Mouse (Mus musculus): ENCODE measurements around the gene Neu1. TPM values are rescaled to one million over a fixed set of nuclear protein-coding genes. Genes with fewer than 3 reads are reported as not detected.

The Neu1 gene
- polyA plus RNA-seq (2015; fragmentation: Nextera tagmentation; extraction: Ambion mirVana) = 12.8 and 14.9 TPM in 2 replicates

DNA sequence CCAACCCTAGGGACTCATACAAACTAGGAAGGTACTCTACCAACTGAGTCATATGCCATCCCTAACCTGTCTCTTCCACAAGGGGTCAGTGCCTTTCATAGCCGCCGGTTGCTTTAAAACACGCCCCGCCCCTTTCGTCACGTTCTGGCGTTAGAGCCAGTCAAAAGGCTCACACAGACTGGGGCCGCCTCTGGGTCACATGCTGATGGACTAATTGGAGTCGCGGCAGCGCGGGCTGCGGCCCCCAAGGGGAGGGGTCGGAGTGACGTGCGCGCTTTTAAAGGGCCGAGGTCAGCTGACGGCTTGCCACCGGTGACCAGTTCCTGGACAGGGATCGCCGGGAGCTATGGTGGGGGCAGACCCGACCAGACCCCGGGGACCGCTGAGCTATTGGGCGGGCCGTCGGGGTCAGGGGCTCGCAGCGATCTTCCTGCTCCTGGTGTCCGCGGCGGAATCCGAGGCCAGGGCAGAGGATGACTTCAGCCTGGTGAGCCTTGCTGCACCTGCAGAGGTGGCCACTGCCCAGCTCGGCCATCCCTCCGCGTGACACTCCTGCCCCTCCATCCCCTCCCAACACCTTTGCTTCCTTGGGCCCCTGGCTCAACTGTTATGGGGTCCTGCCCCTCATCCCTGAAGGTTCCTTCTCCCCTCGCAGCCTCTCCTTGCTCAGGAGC lies at the start of gene Neu1:
Neu1 (plus strand) TSS at position 193 of the 674 bp plus-strand sequence.

DNA sequence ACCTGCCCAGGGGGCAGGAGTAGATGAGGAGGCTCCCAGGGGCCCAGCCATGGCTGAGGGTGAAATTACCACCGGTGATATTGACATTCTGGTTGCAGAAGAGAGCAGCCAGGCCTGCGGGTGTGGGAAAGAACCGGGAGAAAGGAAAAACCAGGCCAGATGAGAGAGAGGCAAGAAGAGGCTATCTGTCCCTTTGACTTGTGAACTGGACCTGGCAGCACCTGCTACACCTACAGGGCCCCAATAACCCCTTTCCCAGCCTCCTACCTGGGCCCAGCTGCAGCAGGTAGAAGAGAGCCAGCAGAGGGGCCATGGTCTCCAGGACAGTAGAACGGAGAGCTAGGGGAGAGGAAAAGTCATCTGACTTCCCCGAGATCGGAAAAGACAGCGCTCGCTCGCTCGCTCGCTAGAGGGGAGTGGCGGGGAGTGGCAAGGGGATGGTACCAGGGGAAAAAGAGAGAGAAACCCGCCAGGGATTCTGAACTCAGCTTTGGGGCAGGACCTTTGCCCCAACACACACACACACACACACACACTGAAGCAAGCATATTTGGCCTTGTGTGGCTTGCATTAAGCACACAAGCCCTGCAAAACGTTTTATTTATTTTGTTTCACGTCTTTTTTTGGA lies 49.3 kb upstream of the Neu1 start, which contains the start of gene Gm20547:
Gm20547 (minus strand) TSS at position 360 of the 628 bp plus-strand sequence.

GRCm38 (mm10) chr17:34898160-34898586 lies 32.9 kb upstream of the Neu1 start, which contains the start of the genes C2 and Ehmt2:
Gene C2 (minus strand): TSS chr17:34898265.
Gene Ehmt2 (plus strand): TSS chr17:34898469.

GRCm38 (mm10) chr17:34913930-34914665 lies 17.0 kb upstream of the Neu1 start, which contains the start of gene Slc44a4:
Gene Slc44a4 (plus strand): TSS chr17:34914466.

DNA sequence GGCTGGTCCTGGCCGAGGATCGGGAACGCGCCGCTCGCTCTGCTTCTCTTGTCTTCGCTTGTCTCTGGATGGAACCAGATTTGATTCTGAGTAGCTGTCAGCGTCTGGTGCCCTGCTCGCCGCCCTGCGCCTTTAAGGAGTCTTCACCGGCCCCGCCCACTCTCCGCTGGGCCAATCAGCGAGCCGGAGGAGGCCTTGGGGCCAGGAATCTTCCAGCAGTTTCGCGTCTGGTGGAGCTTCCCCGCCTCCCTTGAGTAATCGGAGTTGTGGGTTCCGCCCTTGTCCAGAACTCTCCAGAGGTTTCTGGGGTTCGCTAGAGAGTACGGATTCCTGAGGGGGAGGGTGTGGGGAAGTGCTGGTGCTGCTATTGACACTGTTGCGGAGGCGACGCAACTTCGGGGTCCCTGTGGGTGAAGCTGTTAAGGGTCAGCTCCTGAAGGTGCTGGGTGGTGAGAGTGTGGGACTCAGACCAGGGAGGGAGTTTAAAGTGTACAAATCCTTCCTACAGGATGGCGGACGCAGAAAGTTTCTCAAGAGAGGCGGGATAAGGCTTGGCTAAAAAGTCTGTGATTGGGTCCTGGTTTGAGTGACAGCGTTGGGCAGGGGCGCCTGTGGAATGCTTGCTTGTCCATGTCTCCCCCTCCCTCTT lies 28.2 kb downstream of the Neu1 start, which contains the start of gene Hspa1b:
Hspa1b (minus strand) TSS at position 109 of the 649 bp plus-strand sequence.

GRCm38 (mm10) chr17:34969822-34970221 lies 38.8 kb downstream of the Neu1 start, which contains the start of gene Gm20481:
Gene Gm20481 (plus strand): TSS chr17:34969912.

GRCm38 (mm10) chr17:34972069-34972749 lies 41.2 kb downstream of the Neu1 start, which contains the start of the genes Hspa1a and Hspa1l:
Gene Hspa1a (minus strand): TSS chr17:34972156.
Gene Hspa1l (plus strand): TSS chr17:34972703.

DNA sequence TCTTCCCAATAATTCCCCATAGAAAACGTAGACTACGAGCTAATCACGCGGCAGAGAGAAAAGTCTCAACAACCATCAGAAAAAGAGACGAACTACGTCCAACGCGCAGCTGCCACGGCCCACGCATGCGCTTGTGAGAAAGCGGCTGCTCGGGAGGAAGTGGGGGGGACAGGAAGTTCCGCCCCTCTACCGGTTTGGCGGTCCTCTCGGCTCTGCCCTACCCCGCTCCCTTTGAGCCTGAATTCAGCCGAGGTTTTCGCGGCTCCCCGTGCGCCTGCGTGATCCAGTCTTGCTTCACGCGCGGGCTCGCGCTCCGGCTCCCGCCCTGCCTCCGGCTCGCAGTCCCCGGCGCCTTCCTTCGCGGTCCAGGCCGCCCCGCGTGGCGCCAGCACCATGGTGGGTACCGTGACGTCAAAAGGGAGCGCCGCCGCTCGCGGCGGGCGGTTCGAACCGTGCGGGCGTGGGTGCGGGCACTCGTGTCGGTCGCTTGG lies 50.7 kb downstream of the Neu1 start, which contains the start of gene Lsm2:
Lsm2 (plus strand) TSS at position 173 of the 491 bp plus-strand sequence.

Other genes with a start within 250 kb of the Neu1 start
- 0.82 and 3.6 TPM in 2 replicates for gene C4b, start 187.4 kb upstream of the Neu1 start, polyA plus RNA-seq (2015; fragmentation: Nextera tagmentation; extraction: Ambion mirVana)
- gene Cyp21a1, start 126.7 kb upstream of the Neu1 start, polyA plus RNA-seq (2015; fragmentation: Nextera tagmentation; extraction: Ambion mirVana) = not detected in 2 replicates
- 11.6 and 15.6 TPM in 2 replicates for gene Stk19, start 94.3 kb upstream of the Neu1 start, polyA plus RNA-seq (2015; fragmentation: Nextera tagmentation; extraction: Ambion mirVana)
- gene Dxo, start 94.2 kb upstream of the Neu1 start, polyA plus RNA-seq (2015; fragmentation: Nextera tagmentation; extraction: Ambion mirVana) = 21.0 and 22.2 TPM in 2 replicates
- 15.7 and 16.8 TPM in 2 replicates for gene Skiv2l, start 81.0 kb upstream of the Neu1 start, polyA plus RNA-seq (2015; fragmentation: Nextera tagmentation; extraction: Ambion mirVana)
- 33.1 and 42.1 TPM in 2 replicates for gene Nelfe, start 80.9 kb upstream of the Neu1 start, polyA plus RNA-seq (2015; fragmentation: Nextera tagmentation; extraction: Ambion mirVana)
- 4.1 and 6.3 TPM in 2 replicates for gene Cfb, start 68.7 kb upstream of the Neu1 start, polyA plus RNA-seq (2015; fragmentation: Nextera tagmentation; extraction: Ambion mirVana)
- gene Zbtb12, start 51.8 kb upstream of the Neu1 start, polyA plus RNA-seq (2015; fragmentation: Nextera tagmentation; extraction: Ambion mirVana) = 0.87 and 0.99 TPM in 2 replicates
- gene Gm20547, start 49.2 kb upstream of the Neu1 start, polyA plus RNA-seq (2015; fragmentation: Nextera tagmentation; extraction: Ambion mirVana) = not detected in 2 replicates
- gene C2, start 33.0 kb upstream of the Neu1 start, polyA plus RNA-seq (2015; fragmentation: Nextera tagmentation; extraction: Ambion mirVana) = 5.1 and 9.4 TPM in 2 replicates
- 26.7 and 27.6 TPM in 2 replicates for gene Ehmt2, start 32.8 kb upstream of the Neu1 start, polyA plus RNA-seq (2015; fragmentation: Nextera tagmentation; extraction: Ambion mirVana)
- gene Slc44a4, start 16.8 kb upstream of the Neu1 start, polyA plus RNA-seq (2015; fragmentation: Nextera tagmentation; extraction: Ambion mirVana) = not detected in 2 replicates
- gene Hspa1b, start 28.0 kb downstream of the Neu1 start, polyA plus RNA-seq (2015; fragmentation: Nextera tagmentation; extraction: Ambion mirVana) = 0.12 and 0.27 TPM in 2 replicates
- gene Gm20481, start 38.7 kb downstream of the Neu1 start, polyA plus RNA-seq (2015; fragmentation: Nextera tagmentation; extraction: Ambion mirVana) = 0.32 TPM in 1 of 2 replicates, not detected in the other
- gene Hspa1a, start 40.9 kb downstream of the Neu1 start, polyA plus RNA-seq (2015; fragmentation: Nextera tagmentation; extraction: Ambion mirVana) = 2.5 and 3.8 TPM in 2 replicates
- gene Hspa1l, start 41.5 kb downstream of the Neu1 start, polyA plus RNA-seq (2015; fragmentation: Nextera tagmentation; extraction: Ambion mirVana) = 2.7 and 2.8 TPM in 2 replicates
- 54.1 and 55.4 TPM in 2 replicates for gene Lsm2, start 50.6 kb downstream of the Neu1 start, polyA plus RNA-seq (2015; fragmentation: Nextera tagmentation; extraction: Ambion mirVana)
- gene Vars, start 69.7 kb downstream of the Neu1 start, polyA plus RNA-seq (2015; fragmentation: Nextera tagmentation; extraction: Ambion mirVana) = 27.6 and 32.6 TPM in 2 replicates
- gene Vwa7, start 85.3 kb downstream of the Neu1 start, polyA plus RNA-seq (2015; fragmentation: Nextera tagmentation; extraction: Ambion mirVana) = 0.46 and 0.53 TPM in 2 replicates
- 10.6 and 11.5 TPM in 2 replicates for gene Sapcd1, start 96.8 kb downstream of the Neu1 start, polyA plus RNA-seq (2015; fragmentation: Nextera tagmentation; extraction: Ambion mirVana)
- gene Msh5, start 115.5 kb downstream of the Neu1 start, polyA plus RNA-seq (2015; fragmentation: Nextera tagmentation; extraction: Ambion mirVana) = 2.2 and 3.5 TPM in 2 replicates
- gene Clic1, start 118.7 kb downstream of the Neu1 start, polyA plus RNA-seq (2015; fragmentation: Nextera tagmentation; extraction: Ambion mirVana) = 115 and 138 TPM in 2 replicates
- gene Ddah2, start 127.8 kb downstream of the Neu1 start, polyA plus RNA-seq (2015; fragmentation: Nextera tagmentation; extraction: Ambion mirVana) = 144 and 157 TPM in 2 replicates
- gene Ly6g6c, start 134.1 kb downstream of the Neu1 start, polyA plus RNA-seq (2015; fragmentation: Nextera tagmentation; extraction: Ambion mirVana) = 11.3 TPM in 1 of 2 replicates, not detected in the other
- 0.08 and 0.30 TPM in 2 replicates for gene Mpig6b, start 134.9 kb downstream of the Neu1 start, polyA plus RNA-seq (2015; fragmentation: Nextera tagmentation; extraction: Ambion mirVana)
- gene Ly6g6e, start 145.6 kb downstream of the Neu1 start, polyA plus RNA-seq (2015; fragmentation: Nextera tagmentation; extraction: Ambion mirVana) = 2.1 TPM in 1 of 2 replicates, not detected in the other
- gene Ly6g6d, start 146.8 kb downstream of the Neu1 start, polyA plus RNA-seq (2015; fragmentation: Nextera tagmentation; extraction: Ambion mirVana) = 0.49 and 1.2 TPM in 2 replicates
- 0.11 and 0.29 TPM in 2 replicates for gene Ly6g6f, start 154.4 kb downstream of the Neu1 start, polyA plus RNA-seq (2015; fragmentation: Nextera tagmentation; extraction: Ambion mirVana)
- gene Abhd16a, start 158.0 kb downstream of the Neu1 start, polyA plus RNA-seq (2015; fragmentation: Nextera tagmentation; extraction: Ambion mirVana) = 87.8 and 89.8 TPM in 2 replicates
- 0.38 TPM in 1 of 2 replicates, not detected in the other for gene Ly6g5c, start 177.0 kb downstream of the Neu1 start, polyA plus RNA-seq (2015; fragmentation: Nextera tagmentation; extraction: Ambion mirVana)
- 0.22 and 0.37 TPM in 2 replicates for gene Ly6g5b, start 184.2 kb downstream of the Neu1 start, polyA plus RNA-seq (2015; fragmentation: Nextera tagmentation; extraction: Ambion mirVana)
- gene Gpank1, start 190.2 kb downstream of the Neu1 start, polyA plus RNA-seq (2015; fragmentation: Nextera tagmentation; extraction: Ambion mirVana) = 8.4 and 9.1 TPM in 2 replicates
- 203 and 204 TPM in 2 replicates for gene Csnk2b, start 190.8 kb downstream of the Neu1 start, polyA plus RNA-seq (2015; fragmentation: Nextera tagmentation; extraction: Ambion mirVana)
- 10.6 and 11.8 TPM in 2 replicates for gene D17H6S53E, start 195.1 kb downstream of the Neu1 start, polyA plus RNA-seq (2015; fragmentation: Nextera tagmentation; extraction: Ambion mirVana)
- gene Apom, start 200.8 kb downstream of the Neu1 start, polyA plus RNA-seq (2015; fragmentation: Nextera tagmentation; extraction: Ambion mirVana) = 0.30 and 0.81 TPM in 2 replicates
- 39.5 and 42.1 TPM in 2 replicates for gene Bag6, start 203.9 kb downstream of the Neu1 start, polyA plus RNA-seq (2015; fragmentation: Nextera tagmentation; extraction: Ambion mirVana)
- 51.8 and 55.0 TPM in 2 replicates for gene Prrc2a, start 233.6 kb downstream of the Neu1 start, polyA plus RNA-seq (2015; fragmentation: Nextera tagmentation; extraction: Ambion mirVana)
- 11.0 and 18.3 TPM in 2 replicates for gene Aif1, start 244.8 kb downstream of the Neu1 start, polyA plus RNA-seq (2015; fragmentation: Nextera tagmentation; extraction: Ambion mirVana)

All from skeletal muscle tissue, postnatal 0 days (tissue).